Mouse (Mus musculus) gastrocnemius, postnatal 36 days (tissue): Measurements from ENCODE around the gene Hist1h1c. TPM values are rescaled to one million over a fixed set of nuclear protein-coding genes. Genes with fewer than 3 reads are reported as not detected.
"Not testable (repeated sequence)": the region's sequence is repeated elsewhere in the genome, so short reads cannot be mapped to it uniquely, and the experiment has no call there.

Experiments
- DNase-seq, 2 experiments: peaks; one replicate each; pipeline ENCODE4 v3.0.0; 2022
- intact Hi-C: fragments of 180-260 bp; cut with DNase I; formaldehyde crosslinking; loops from one replicate; pipeline ENCODE4 v1.15.1; 2025
- total RNA-seq, 2 experiments: library from RNA; stranded (reverse); gene quantifications; 2 replicates each; pipeline ENCODE4 v1.2.3; 2021

The Hist1h1c gene
- total RNA-seq, 2 experiments from 2014 or later, result 188 to 225 TPM

- intact Hi-C loops, result no loop called here
- no peak for DNase-seq
These were observed 3.4 kb downstream of the Hist1h1c start for GRCm38 (mm10) chr13:23742007-23742406.

- intact Hi-C loops, result no loop called here
- no peak for DNase-seq
These were observed 4.6 kb downstream of the Hist1h1c start for GRCm38 (mm10) chr13:23743215-23743614.

- intact Hi-C loops, result no loop called here
- no peak for DNase-seq
These were observed 5.4 kb downstream of the Hist1h1c start for GRCm38 (mm10) chr13:23743963-23744362.

GRCm38 (mm10) chr13:23744421-23745380 is 6.1 kb downstream of the Hist1h1c start:
- intact Hi-C loops, result loop anchor here (5.0 kb wide), 1 partner anchor 162 kb away; the partner anchor contains the start of gene Hist1h4d
- no peak for DNase-seq

GRCm38 (mm10) chr13:23745381-23746161 is 7.0 kb downstream of the Hist1h1c start, which contains the start of gene Hist1h3c:
Gene Hist1h3c (minus strand): TSS chr13:23745602.
- intact Hi-C loops, result loop anchor here (5.0 kb wide), 1 partner anchor 163 kb away; the partner anchor contains the start of gene Hist1h4d

DNA sequence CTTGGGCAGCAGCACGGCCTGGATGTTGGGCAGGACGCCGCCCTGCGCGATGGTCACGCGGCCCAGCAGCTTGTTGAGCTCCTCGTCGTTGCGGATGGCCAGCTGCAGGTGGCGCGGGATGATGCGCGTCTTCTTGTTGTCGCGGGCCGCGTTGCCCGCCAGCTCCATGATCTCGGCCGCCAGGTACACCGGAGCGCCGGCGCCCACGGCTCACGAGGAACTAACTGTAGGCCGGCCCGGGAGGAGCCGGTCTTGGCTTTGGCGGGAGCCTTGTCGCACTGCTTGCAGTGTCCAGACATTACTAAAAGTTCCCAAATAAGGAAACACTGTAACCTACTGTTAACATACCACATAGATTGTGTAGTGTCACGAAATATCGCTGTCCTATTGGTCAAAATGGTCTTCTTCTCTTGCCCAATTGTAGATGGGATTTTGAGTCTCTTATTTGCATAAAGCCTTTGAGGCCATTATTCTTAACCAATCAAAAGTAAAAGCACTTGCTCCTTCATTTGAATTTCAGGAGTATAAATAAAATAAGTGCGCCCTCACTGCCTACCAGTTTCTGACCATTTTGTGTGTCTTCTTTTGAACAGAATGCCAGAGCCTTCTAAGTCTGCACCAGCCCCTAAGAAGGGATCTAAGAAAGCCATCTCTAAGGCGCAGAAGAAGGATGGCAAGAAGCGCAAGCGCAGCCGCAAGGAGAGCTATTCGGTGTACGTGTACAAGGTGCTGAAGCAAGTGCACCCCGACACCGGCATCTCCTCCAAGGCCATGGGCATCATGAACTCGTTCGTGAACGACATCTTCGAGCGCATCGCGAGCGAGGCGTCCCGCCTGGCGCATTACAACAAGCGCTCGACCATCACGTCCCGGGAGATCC is 7.8 kb downstream of the Hist1h1c start, which contains the start of gene Hist1h2bb:
Hist1h2bb (plus strand) TSS at position 534 of the 880 bp plus-strand sequence.
- intact Hi-C loops, result loop anchor here (5.0 kb wide), 1 partner anchor 164 kb away; the partner anchor contains the start of gene Hist1h4d
- DNase-seq, result peak in 1 of 2 experiments; percentile 71

More at GRCm38 (mm10) chr13:23745381-23746161, 7.0 kb downstream of the Hist1h1c start, which contains the start of gene Hist1h3c:
- peak; percentile 69 to 75 for DNase-seq

- intact Hi-C loops, result loop anchor here (5.0 kb wide), 1 partner anchor 165 kb away; the partner anchor contains the start of gene Hist1h4d
- no peak for DNase-seq
These were observed 8.7 kb downstream of the Hist1h1c start for GRCm38 (mm10) chr13:23747081-23747891.

DNA sequence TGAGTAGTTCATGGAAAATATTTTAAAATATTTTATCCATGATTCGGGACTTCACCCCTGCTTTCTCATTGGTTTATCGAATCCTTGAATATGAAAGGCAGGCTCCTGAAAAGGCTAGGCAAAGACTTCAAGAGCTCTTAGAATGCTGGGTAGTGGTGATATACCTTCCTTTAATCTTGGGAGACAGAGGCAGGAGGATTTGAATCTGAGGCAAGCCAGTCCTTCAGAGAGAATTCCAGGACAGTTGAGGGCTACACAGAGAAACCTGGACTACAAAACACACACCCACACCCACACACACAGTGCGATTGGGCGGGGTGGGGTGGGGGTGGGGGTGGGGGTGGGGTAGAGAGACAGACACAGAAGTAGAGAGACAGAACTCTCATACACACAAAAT is 9.3 kb downstream of the Hist1h1c start:
- no peak for DNase-seq
- intact Hi-C loops, result loop anchor here (5.0 kb wide), 1 partner anchor 166 kb away; the partner anchor contains the start of gene Hist1h4d

- DNase-seq, result no peak
- intact Hi-C loops, result loop anchor here (5.0 to 10.0 kb wide), 2 partner anchors 167 to 1705 kb away; partner anchors contain the start of genes Hist1h2ag, Hist1h2bj, Hist1h4d and Hist1h4i
These were observed 11.0 kb downstream of the Hist1h1c start for GRCm38 (mm10) chr13:23749563-23750121.

DNA sequence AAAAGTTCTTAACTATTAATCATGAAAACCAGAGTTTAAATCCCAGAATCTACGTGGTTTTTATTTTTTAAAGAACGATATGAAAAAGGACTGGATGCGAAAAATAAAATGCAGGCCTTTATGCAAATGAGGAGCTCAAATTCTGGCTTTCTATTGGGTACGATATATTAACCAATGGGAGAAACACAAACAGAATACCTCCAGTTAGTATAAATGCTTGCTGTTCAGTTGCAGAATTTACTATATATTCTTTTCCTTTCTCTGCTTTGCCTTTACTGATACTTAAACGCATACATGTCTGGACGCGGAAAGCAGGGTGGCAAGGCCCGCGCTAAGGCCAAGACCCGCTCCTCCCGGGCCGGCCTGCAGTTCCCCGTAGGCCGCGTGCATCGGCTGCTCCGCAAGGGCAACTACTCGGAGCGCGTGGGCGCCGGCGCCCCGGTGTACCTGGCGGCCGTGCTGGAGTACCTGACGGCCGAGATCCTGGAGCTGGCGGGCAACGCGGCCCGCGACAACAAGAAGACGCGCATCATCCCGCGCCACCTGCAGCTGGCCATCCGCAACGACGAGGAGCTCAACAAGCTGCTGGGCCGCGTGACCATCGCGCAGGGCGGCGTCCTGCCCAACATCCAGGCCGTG is 12.3 kb downstream of the Hist1h1c start, which contains the start of gene Hist1h2ab:
Hist1h2ab (plus strand) TSS at position 288 of the 639 bp plus-strand sequence.
- not testable (repeated sequence) for DNase-seq
- intact Hi-C loops, result loop anchor here (10.0 kb wide), 1 partner anchor 1706 kb away; the partner anchor contains the start of genes Hist1h2ag, Hist1h2bj and Hist1h4i

GRCm38 (mm10) chr13:23751478-23751956 is 12.9 kb downstream of the Hist1h1c start:
- intact Hi-C loops, result loop anchor here (10.0 kb wide), 1 partner anchor 1707 kb away; the partner anchor contains the start of genes Hist1h2ag, Hist1h2bj and Hist1h4i
- no peak for DNase-seq

DNA sequence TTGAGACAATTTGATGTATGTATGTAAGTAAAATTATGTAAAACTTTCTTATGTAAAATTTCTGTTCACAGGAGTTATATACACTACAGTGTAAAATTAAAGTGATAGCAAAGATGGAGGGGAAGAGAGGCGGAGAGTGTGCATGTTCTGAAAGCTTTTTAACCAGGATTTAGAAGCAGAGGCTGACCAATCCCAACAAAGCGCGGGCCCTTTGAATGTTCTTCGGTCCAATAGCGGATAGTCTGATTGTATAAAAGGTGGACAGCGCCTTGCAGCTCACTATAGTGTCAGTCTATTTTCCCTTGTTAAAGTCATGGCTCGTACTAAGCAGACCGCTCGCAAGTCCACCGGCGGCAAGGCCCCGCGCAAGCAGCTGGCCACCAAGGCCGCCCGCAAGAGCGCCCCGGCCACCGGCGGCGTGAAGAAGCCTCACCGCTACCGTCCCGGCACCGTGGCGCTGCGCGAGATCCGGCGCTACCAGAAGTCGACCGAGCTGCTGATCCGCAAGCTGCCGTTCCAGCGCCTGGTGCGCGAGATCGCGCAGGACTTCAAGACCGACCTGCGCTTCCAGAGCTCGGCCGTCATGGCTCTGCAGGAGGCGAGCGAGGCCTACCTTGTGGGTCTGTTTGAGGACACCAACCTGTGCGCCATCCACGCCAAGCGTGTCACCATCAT is 13.6 kb downstream of the Hist1h1c start, which contains the start of gene Hist1h3b:
Hist1h3b (plus strand) TSS at position 201 of the 675 bp plus-strand sequence.
- peak; percentile 63 to 71 for DNase-seq
- intact Hi-C loops, result loop anchor here (10.0 kb wide), 1 partner anchor 1707 kb away; the partner anchor contains the start of genes Hist1h2ag, Hist1h2bj and Hist1h4i

GRCm38 (mm10) chr13:23752742-23753172 is 14.1 kb downstream of the Hist1h1c start:
- DNase-seq, result no peak
- intact Hi-C loops, result loop anchor here (10.0 kb wide), 1 partner anchor 1708 kb away; the partner anchor contains the start of genes Hist1h2ag, Hist1h2bj and Hist1h4i

GRCm38 (mm10) chr13:23753314-23754078 is 14.9 kb downstream of the Hist1h1c start:
- no peak for DNase-seq
- intact Hi-C loops, result loop anchor here (10.0 kb wide), 1 partner anchor 1709 kb away; the partner anchor contains the start of genes Hist1h2ag, Hist1h2bj and Hist1h4i

- intact Hi-C loops, result loop anchor here (10.0 kb wide), 1 partner anchor 1710 kb away; the partner anchor contains the start of genes Hist1h2ag, Hist1h2bj and Hist1h4i
- DNase-seq, result no peak
These were observed 16.4 kb downstream of the Hist1h1c start for GRCm38 (mm10) chr13:23755000-23755399.
